Mouse (Mus musculus): ENCODE data around the gene Nol10.
A peak's percentile ranks its signal among the peaks of the same experiment; 100 is the strongest.

Nol10 gene

GRCm38 (mm10) chr12:17348048-17349036 lies at the start of gene Nol10:
Nol10 (plus strand) TSS chr12:17348458.
- peak; percentile 74 to 82 for DNase-seq (ENCODE audit: low spot score in 2 of 2)

DNA sequence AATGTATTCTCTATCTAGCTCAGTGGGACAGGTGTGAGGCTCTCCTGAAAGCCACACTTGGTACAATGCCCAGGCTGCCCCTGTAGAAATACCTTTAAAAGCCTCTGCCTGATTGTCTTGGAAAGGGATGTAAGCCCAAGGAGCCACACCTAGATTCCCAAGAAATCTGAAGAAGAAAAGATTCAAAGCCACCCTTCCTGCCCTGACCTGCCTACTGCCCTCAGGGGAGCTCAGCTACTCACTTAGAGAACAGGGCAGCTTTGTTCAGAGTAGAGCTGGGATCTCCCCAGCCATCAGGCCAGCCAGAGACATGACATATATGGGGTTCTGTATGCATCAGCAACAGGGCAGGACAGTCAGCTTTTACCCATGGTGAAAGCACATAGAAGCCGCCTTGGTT lies 48.4 kb upstream of the Nol10 start:
- no peak for DNase-seq (ENCODE audit: low spot score in 2 of 2)

DNA sequence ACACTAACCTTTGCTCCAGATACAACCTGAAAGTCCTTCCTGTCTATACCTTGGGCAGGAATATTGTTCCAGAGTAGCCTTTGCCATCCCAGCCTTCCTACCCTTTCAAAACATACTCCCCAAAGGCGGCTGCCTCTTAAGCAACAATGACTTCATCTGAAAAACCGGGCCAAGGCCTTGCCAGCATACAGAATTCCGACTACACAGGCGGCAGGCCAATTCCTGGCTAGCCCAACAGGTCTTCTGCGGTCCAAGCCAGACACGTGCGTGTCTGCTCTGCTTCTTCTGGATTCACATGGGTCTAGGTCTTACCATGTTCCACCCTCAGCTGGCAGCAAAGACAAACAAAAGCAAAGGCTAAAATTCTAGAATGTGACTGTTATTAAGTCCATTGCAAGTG lies 42.8 kb upstream of the Nol10 start:
- DNase-seq (ENCODE audit: low spot score in 2 of 2): no peak

- no peak for DNase-seq (ENCODE audit: low spot score in 2 of 2)
Measured at GRCm38 (mm10) chr12:17308246-17308645, 40.0 kb upstream of the Nol10 start.

GRCm38 (mm10) chr12:17310852-17311839 lies 37.1 kb upstream of the Nol10 start:
- no peak for DNase-seq (ENCODE audit: low spot score in 2 of 2)

DNA sequence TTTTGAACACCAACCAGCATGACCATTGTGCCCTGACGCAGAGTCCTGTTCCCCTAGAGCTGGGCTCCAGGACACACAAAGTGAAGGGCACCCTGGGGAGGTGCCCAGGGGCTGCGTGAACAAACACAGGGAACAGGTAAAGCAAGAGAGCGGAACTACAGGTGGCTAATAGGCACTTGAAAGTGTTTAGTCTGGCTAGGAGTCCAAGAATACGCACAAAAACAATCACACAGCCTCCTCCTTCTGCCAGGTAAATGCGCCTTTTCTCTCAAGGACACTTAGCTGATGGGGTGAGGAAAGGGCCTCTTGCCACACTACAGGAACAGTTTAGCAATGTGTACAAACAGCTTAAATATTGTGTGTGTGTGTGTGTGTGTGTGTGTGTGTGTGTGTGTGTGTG lies 32.2 kb upstream of the Nol10 start:
- no peak for DNase-seq (ENCODE audit: low spot score in 2 of 2)

GRCm38 (mm10) chr12:17317970-17318369 lies 30.3 kb upstream of the Nol10 start:
- no peak for DNase-seq (ENCODE audit: low spot score in 2 of 2)

DNA sequence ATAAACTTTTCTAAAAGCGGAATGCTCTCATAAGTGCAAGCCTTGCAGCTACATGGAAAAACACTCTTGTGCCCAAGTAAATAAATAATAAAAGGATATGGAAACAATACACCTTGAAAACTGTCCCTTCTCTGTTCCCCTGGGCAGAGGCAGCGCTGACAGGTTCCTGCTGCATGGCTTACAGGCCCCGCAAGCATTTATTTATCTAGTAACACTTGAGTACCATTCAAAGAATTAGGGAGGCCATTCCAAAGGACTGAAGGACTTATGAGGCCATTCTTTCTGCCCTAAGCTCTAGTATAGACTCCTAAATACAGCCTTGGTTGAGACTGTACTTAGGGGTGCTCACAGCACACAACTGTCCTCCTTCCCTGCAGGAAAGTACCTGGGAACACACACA lies 29.8 kb upstream of the Nol10 start:
- DNase-seq (ENCODE audit: low spot score in 2 of 2): no peak

DNA sequence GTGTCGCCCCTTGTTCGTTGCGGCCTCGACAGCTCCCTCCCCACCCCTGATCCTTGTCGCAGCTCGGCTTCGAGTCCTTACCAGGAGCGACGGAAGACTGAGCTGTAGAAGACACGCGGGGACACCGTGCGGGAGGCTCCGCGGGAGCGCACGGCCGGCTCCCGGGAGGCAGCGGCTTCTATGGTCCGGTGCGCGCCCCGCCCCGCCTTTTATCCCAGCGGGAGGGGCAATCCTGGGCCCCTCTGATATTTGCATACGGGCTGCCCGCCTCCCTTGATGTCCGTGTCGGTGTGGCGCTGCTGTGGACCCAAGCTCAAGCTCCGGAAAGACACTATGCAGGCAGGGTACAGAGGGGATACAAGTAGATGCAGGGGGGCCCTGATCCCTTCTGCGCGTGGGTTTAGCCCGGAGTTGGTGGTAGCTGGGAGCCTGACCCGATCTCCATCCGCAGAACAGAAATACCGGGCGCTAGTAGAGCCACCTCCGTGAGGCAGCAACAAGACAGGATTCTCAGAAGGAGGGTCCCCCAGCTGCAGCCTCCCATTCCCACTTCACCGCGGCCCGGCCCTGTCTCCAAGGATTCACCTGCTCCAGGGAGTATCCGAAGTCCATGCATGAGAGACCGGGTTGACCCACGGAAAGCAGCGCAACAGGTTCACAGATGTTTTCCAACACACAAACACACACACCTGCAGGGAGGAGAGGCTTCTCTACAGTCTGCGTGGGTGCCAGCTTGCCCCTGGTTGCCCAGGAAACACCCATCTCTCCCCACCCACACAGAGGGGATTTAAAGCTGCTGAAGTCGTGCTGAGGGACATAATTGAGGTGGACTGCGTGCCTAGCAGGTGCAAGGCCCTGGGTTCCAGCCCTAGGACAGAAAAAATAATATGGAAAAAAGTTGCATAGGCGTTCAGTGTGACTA lies 23.4 kb upstream of the Nol10 start:
- peak in 1 of 2 experiments; percentile 13 for DNase-seq (ENCODE audit: low spot score in 2 of 2)

- DNase-seq (ENCODE audit: low spot score in 2 of 2): no peak
Measured at GRCm38 (mm10) chr12:17329259-17329658, 19.0 kb upstream of the Nol10 start, which contains the start of gene Atp6v1c2. Atp6v1c2 (minus strand) TSS chr12:17329359.

DNA sequence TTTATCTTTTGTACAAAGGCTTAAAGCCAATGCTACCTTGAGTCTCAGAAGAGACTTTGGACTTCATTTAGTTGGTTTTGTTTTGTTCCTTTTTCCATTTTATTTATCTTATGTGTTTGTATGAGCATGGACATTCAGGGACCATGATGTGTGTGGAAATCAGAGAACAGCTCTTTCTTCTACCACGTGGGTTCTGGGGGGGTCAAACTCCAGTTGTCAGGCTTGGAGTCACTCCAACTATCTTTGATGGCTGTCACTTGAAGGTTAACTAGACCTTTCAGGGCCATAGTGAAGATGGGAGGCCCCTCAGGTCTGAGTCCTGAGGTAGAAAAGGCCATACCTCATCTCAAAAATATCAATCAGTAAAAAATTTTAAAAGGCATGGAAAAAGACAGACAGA lies 14.8 kb upstream of the Nol10 start:
- DNase-seq (ENCODE audit: low spot score in 2 of 2): no peak

- no peak for DNase-seq (ENCODE audit: low spot score in 2 of 2)
Measured at GRCm38 (mm10) chr12:17338338-17338737, 9.9 kb upstream of the Nol10 start.

DNA sequence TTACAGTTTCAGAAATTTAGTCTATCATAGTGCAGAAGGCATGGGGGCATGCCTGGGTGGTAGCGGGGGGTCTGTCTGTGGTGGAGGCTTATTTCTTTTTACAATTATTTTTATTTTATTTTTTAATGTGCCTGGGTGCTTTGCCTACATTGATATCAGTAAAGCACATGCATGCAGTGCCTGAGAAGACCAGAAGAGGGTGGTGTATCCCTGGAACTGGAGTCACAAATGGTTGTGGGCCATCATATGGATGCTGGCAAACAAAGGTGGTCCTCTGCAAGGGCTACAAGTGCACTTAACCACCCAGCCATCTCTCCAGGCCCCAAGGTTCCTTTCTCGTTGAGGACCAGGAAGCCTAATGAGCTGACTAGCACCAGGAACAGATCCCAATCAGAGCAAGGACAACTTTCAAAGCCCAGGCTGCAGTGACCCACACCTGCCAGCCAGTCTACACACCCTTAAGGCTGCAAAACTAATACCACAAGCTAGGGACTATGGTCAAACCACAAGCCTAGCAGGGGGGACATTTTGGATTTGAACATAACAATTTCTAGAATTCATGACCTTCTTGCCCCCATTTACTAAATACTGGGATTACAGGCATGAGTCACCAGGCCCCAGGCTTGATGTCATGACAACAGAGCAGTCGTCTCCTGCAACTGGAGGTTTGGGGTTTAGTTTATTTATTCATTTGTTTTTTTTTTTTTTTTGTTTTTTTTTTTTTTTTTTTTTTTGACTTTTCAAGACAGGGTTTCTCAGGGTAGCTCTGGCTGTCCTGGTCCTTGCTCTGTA lies 8.9 kb upstream of the Nol10 start:
- DNase-seq (ENCODE audit: low spot score in 2 of 2): no peak

GRCm38 (mm10) chr12:17347327-17348047 lies 771 bp upstream of the Nol10 start:
- no peak for DNase-seq (ENCODE audit: low spot score in 2 of 2)

- no peak for DNase-seq (ENCODE audit: low spot score in 2 of 2)
Measured at GRCm38 (mm10) chr12:17350106-17350505, 1.8 kb downstream of the Nol10 start.

DNA sequence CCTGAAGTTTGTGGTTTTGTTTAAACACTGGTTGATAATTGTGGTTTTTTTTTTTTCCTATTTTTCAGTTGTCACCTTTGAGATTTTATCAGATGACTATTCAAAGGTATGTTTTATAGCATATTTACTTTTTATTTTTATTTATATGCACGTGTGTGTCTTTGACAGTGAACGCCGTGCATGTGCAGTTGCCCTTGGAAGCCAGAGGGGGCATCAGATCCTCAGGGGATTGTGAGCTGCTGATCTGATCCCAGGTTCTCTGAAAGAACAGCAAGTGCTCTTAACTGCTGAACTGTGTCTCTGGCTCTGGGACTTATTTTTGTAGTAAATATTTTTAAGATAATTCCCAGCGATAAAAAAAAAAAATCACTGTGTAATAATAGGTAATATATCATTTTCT lies 8.6 kb downstream of the Nol10 start:
- DNase-seq (ENCODE audit: low spot score in 2 of 2): no peak

- no peak for DNase-seq (ENCODE audit: low spot score in 2 of 2)
Measured at GRCm38 (mm10) chr12:17357795-17358194, 9.5 kb downstream of the Nol10 start.

GRCm38 (mm10) chr12:17358981-17359380 lies 10.7 kb downstream of the Nol10 start:
- no peak for DNase-seq (ENCODE audit: low spot score in 2 of 2)

DNA sequence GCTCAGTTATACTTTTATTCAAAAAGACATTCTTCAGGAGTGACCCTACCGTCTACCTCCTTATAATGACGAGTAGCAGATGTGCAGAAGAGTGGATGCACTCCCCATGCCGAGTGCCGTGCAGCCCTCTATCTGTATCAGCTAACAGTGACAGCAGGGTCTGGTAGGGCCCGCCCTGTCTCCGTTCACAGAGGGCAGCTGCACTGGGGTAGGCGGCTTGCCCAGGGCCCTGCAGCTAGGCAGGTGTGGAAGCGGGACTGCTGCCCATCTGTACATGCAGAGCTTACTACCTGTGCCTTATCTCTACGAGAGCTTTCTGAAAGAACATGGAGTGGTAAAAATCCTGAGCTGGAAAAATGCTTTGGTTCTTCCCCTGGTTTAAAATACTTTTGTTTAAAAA lies 11.8 kb downstream of the Nol10 start:
- DNase-seq (ENCODE audit: low spot score in 2 of 2): no peak

GRCm38 (mm10) chr12:17360650-17361049 lies 12.4 kb downstream of the Nol10 start:
- no peak for DNase-seq (ENCODE audit: low spot score in 2 of 2)
